Mouse (Mus musculus): ENCODE results near the gene Enpp1. TPM values are rescaled to one million over a fixed set of nuclear protein-coding genes. Genes with fewer than 3 reads are reported as not detected.
"Not testable (repeated sequence)": the region's sequence is repeated elsewhere in the genome, so short reads cannot be mapped to it uniquely, and the experiment has no call there.

The Enpp1 gene
- polyA plus RNA-seq, 1 experiment = not detected

DNA sequence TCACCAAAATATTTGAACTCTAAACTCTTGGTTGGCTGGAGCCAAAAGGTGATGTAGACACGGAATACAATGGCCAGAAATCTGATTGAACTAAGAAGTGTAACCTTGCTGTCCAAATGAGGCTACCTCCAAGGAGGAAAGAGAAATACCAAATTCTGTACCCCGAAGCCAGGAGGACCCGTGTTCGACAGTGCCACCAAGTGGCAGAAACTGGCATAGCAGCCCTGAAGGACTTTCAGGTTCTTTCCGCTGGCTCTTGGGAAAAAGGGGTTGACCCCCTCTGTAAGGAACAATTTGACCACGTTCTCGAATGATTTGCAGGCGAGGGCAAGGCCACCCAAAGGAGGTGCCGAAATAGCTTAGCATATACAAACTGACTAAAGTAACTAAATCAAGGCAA is 90.4 kb downstream of the Enpp1 start:
- peak; percentile 82 for TF ChIP-seq CTCF (IDR thresholded peaks at IDR 0.05; ENCODE audit: insufficient read depth, low read depth, low read length)
- TF ChIP-seq POLR2A (IDR thresholded peaks at IDR 0.05; ENCODE audit: insufficient read depth, low read depth, low read length) = no peak
- Histone ChIP-seq H3K4me1 (ENCODE audit: control insufficient read depth, insufficient read depth, low read length) (no peaks in the 10 kb centered on the region), H3K4me3 (ENCODE audit: insufficient read depth, low read depth, low read length) (no peak overlapping the region), H3K27ac (ENCODE audit: insufficient read depth, low read depth, low read length) (no peak overlapping the region)
- 35% methylated on average over 9 of the region's 9 CpGs for WGBS

DNA sequence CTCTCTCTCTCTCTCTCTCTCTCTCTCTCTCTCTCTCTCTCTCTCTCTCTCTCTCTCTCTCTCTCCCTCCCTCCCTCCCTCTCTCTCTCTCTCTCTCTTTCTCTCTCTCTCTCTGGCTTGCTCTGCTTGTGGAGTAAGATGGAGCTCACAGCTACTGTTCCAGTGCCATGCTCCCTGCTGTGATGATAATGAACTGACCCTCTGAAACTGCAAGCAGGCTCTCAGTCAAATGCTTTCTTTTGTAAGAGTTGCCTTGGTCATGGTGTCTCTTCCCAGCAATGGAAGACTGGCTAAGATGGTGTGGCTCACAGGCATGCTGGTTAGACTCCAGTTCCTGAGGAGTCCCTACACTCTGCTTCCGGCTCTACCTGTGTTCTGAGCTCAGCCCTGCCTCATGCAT is 95.4 kb downstream of the Enpp1 start:
- WGBS = 100% methylated on average over 1 of the region's 1 CpGs
- H3K27ac ChIP-seq (ENCODE audit: insufficient read depth, low read depth, low read length); H3K4me3 ChIP-seq (ENCODE audit: insufficient read depth, low read depth, low read length); H3K4me1 ChIP-seq (ENCODE audit: control insufficient read depth, insufficient read depth, low read length): not testable (repeated sequence)

DNA sequence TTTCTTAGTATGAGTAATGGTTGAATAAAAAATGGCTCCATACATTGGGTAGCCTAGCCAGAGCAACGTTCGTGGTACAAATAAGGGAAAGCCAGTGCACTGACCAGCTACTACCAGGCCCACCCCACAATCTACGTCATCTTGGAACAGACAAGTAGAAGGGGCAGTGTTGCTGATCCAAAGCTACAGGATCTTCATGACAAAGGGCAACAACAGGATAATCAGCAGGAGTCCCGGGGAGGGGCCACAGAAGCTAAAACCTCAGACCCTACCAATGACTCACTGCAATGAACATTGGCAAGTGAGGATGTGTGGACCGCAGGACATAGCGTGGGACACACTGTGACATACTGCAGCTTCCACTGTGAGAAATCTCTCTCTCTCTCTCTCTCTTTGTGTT is 96.2 kb downstream of the Enpp1 start:
- no peak overlapping the region for H3K4me3 ChIP-seq (ENCODE audit: insufficient read depth, low read depth, low read length)
- TF ChIP-seq POLR2A (IDR thresholded peaks at IDR 0.05; ENCODE audit: insufficient read depth, low read depth, low read length) (no peak), CTCF (IDR thresholded peaks at IDR 0.05; ENCODE audit: insufficient read depth, low read depth, low read length) (no peak)
- H3K4me1 ChIP-seq (ENCODE audit: control insufficient read depth, insufficient read depth, low read length) = no peaks in the 10 kb centered on the region
- H3K27ac ChIP-seq (ENCODE audit: insufficient read depth, low read depth, low read length) = no peak overlapping the region
- 88% methylated on average over 6 of the region's 6 CpGs for whole genome bisulfite sequencing

DNA sequence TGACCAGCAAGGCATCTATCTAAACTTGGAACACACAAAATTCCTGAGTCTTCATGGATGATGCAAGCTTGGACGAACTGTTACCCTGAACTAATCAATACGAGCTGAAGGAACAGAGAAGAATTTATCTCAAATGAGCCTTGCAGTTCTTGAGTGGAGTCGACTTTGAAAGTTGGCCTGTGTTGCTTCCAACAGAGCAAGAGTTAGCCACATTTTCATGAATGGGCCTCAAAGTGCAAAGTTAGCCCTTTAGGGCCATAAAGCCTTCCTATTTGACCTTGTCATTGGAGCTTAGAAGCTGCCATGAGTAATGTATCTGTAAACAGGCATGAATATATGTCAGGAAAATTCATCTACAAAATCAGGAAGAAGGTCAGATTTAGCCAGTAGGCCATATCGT is 97.2 kb downstream of the Enpp1 start:
- 96% methylated on average over 4 of the region's 4 CpGs for WGBS

DNA sequence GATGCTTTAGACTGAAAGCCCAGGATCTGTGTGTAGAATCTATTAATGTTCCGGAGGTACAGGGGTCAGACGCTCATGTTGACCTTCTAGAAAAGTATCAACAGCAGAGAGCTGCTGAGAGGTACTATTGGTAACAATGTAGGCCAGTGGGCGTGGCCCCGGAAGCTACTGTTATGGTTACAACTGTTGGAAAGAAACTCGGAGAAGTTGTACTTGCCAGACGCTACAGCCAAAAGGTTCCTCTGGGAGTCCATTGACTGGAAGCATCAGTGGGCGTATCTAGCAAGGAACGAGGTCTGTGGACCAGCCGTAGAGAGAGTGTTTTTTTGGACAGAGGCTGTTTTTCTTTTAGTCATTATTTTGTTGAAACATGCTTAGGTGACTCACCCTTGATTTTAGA is 102.2 kb downstream of the Enpp1 start:
- TF ChIP-seq POLR2A (IDR thresholded peaks at IDR 0.05; ENCODE audit: insufficient read depth, low read depth, low read length) (no peak), CTCF (IDR thresholded peaks at IDR 0.05; ENCODE audit: insufficient read depth, low read depth, low read length) (no peak)
- WGBS = 63% methylated on average over 9 of the region's 9 CpGs
- H3K27ac ChIP-seq (ENCODE audit: insufficient read depth, low read depth, low read length) = no peak overlapping the region
- H3K4me1 ChIP-seq (ENCODE audit: control insufficient read depth, insufficient read depth, low read length) = 0 out of 2 replicates have a peak, but pooled peaks cover 2% of the 10 kb centered on the region
- H3K4me3 ChIP-seq (ENCODE audit: insufficient read depth, low read depth, low read length) = no peak overlapping the region

More for the DNA sequence above, 97.2 kb downstream of the Enpp1 start:
- no peaks in the 10 kb centered on the region for H3K4me1 ChIP-seq (ENCODE audit: control insufficient read depth, insufficient read depth, low read length)
- no peak overlapping the region for H3K4me3 ChIP-seq (ENCODE audit: insufficient read depth, low read depth, low read length)
- no peak overlapping the region for H3K27ac ChIP-seq (ENCODE audit: insufficient read depth, low read depth, low read length)
- TF ChIP-seq CTCF (IDR thresholded peaks at IDR 0.05; ENCODE audit: insufficient read depth, low read depth, low read length) (no peak), POLR2A (IDR thresholded peaks at IDR 0.05; ENCODE audit: insufficient read depth, low read depth, low read length) (no peak)

DNA sequence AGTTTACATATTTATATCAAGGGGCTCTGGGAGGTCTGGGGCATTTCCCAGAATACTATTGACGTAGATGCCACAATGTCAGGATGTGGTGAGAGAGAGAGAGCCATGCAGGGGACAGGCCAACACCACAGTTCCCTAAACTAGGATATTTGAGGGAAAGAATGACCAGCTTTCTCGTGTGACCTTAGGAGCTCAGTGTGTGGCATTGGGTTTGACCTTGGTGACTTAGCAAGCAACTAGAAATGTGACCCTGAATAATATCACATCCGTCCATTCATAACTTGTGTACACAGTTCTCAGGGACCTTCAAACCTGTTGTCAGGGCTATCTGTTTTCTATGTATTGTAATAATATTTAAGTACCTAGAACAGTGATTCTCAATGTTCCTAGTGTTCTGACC is 102.8 kb downstream of the Enpp1 start:
- Histone ChIP-seq H3K4me3 (ENCODE audit: insufficient read depth, low read depth, low read length) (no peak overlapping the region), H3K27ac (ENCODE audit: insufficient read depth, low read depth, low read length) (no peak overlapping the region), H3K4me1 (ENCODE audit: control insufficient read depth, insufficient read depth, low read length) (0 out of 2 replicates have a peak, but pooled peaks cover 3% of the 10 kb centered on the region)
- WGBS = 95% methylated on average over 3 of the region's 3 CpGs
- no peak for TF ChIP-seq CTCF (IDR thresholded peaks at IDR 0.05; ENCODE audit: insufficient read depth, low read depth, low read length)
- TF ChIP-seq POLR2A (IDR thresholded peaks at IDR 0.05; ENCODE audit: insufficient read depth, low read depth, low read length) = no peak

DNA sequence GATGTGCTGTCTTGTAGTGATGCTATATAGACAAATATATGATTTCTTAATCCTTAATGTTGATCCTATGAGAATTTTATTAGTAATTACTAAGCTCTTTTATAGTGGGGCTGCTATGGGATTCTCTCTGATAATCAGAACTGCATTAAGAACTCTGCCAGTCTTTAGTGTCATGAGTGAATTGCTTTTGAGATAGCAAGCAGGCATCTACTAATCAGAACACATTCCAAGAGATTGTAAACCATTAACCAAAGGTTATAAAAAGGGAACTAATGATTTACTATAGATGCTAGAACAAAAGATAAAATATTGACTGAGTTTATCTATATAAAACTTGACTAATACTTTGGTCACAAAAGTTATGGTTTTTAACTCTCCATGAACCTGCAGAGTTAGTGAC is 108.2 kb downstream of the Enpp1 start:
- Histone ChIP-seq H3K4me3 (ENCODE audit: insufficient read depth, low read depth, low read length) (no peak overlapping the region), H3K27ac (ENCODE audit: insufficient read depth, low read depth, low read length) (no peak overlapping the region), H3K4me1 (ENCODE audit: control insufficient read depth, insufficient read depth, low read length) (0 out of 2 replicates have a peak, but pooled peaks cover 3% of the 10 kb centered on the region)
- no peak for TF ChIP-seq POLR2A (IDR thresholded peaks at IDR 0.05; ENCODE audit: insufficient read depth, low read depth, low read length)

DNA sequence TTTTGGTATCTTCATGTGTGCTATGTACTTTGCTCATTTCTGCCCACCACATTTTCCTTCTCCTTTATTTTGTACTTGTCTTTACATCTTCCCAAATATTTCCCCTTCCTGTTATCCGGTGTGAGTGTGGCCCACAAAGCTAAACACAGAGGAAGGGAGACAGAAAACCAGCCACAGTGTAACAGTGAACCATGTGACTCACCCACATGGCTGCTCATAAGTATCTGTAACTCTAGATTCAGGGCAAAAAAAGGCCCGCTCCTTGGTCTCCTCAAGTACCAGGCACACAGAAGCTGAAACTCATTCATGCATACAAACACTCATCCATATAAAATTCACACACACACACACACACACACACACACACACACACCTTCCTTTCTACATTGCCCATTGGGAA is 108.9 kb downstream of the Enpp1 start:
- TF ChIP-seq CTCF (IDR thresholded peaks at IDR 0.05; ENCODE audit: insufficient read depth, low read depth, low read length) (no peak), POLR2A (IDR thresholded peaks at IDR 0.05; ENCODE audit: insufficient read depth, low read depth, low read length) (no peak)
- H3K4me3 ChIP-seq (ENCODE audit: insufficient read depth, low read depth, low read length) = no peak overlapping the region
- no peak overlapping the region for H3K27ac ChIP-seq (ENCODE audit: insufficient read depth, low read depth, low read length)
- H3K4me1 ChIP-seq (ENCODE audit: control insufficient read depth, insufficient read depth, low read length) = 0 out of 2 replicates have a peak, but pooled peaks cover 3% of the 10 kb centered on the region
- 73% methylated on average over 2 of the region's 2 CpGs for WGBS

DNA sequence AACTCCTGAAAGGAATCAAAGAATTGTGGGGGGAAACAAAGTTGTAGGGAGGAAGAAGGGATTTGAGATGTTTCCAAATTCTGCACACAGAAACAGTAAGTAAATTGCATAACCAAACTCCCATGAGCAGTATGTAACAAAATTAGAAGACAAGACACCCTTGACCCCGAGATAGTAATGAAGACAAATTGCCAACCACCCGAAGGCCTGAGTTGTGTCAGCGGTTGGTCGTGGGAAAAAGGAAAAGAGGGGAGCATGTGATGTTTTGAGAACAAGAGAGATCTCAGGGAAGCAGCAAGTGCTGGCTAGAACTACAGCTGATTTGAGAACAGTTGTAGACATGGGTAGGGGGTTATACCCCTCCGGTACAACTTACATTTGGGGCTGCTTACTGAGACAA is 112.2 kb downstream of the Enpp1 start:
- H3K4me3 ChIP-seq (ENCODE audit: insufficient read depth, low read depth, low read length) = no peak overlapping the region
- WGBS = 84% methylated on average over 5 of the region's 5 CpGs

DNA sequence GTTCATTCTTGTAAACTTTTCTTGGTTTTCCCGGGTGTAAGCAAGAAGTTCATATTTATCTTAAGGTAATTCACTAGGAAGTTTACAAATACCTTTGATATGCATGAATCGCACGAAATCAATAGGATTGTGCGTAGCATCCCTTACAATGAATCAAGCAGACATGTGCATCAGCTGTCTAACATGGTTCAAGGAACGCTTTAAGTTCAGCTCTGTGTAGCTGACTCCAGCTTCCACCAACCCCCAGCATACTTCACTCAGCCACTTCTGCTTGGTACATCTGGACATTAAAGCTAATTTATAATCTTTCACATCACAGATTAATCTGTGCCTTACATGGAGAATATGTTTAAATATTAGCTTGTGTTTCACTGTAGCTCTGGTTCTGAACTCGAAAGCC is 113.3 kb downstream of the Enpp1 start:
- Histone ChIP-seq H3K27ac (ENCODE audit: insufficient read depth, low read depth, low read length) (no peak overlapping the region), H3K4me3 (ENCODE audit: insufficient read depth, low read depth, low read length) (no peak overlapping the region), H3K4me1 (ENCODE audit: control insufficient read depth, insufficient read depth, low read length) (peaks cover 12% of the 10 kb centered on the region)
- 92% methylated on average over 6 of the region's 6 CpGs for WGBS
- TF ChIP-seq CTCF (IDR thresholded peaks at IDR 0.05; ENCODE audit: insufficient read depth, low read depth, low read length) (no peak), POLR2A (IDR thresholded peaks at IDR 0.05; ENCODE audit: insufficient read depth, low read depth, low read length) (no peak)

More for the DNA sequence above, 112.2 kb downstream of the Enpp1 start:
- Histone ChIP-seq H3K4me1 (ENCODE audit: control insufficient read depth, insufficient read depth, low read length) (peaks cover 13% of the 10 kb centered on the region), H3K27ac (ENCODE audit: insufficient read depth, low read depth, low read length) (no peak overlapping the region)
- TF ChIP-seq POLR2A (IDR thresholded peaks at IDR 0.05; ENCODE audit: insufficient read depth, low read depth, low read length) (no peak), CTCF (IDR thresholded peaks at IDR 0.05; ENCODE audit: insufficient read depth, low read depth, low read length) (no peak)
